In genomic region chr11:39954426-39954825, GRCm38 (mm10) we compare ENCODE assay signal across 30 mouse cellular contexts.
"Had no signal": no experiment of that assay in that cellular context is flagged by ENCODE, and none has a peak within 500 bp of the region (broad histone marks: within the 10 kb centered on the region; RNA-seq: fewer than 3 reads in every experiment).

No protein-coding gene starts in this region.

- DNase-seq: heart, postnatal 10 days; heart, postnatal 14 days; heart, postnatal 36 days; heart, postnatal 4 days; kidney, adult 11 months; kidney, adult 18-20 months; kidney, adult 2 months; kidney, adult 8-10 months; kidney, adult 9 months; kidney, postnatal 25 days; kidney, postnatal 36 days; layer of hippocampus, adult 9-11 months; layer of hippocampus, postnatal 36 days had no signal

- H3K4me3 ChIP-seq: heart, embryonic 10.5 days; heart, embryonic 12.5 days; heart, embryonic 13.5 days; heart, embryonic 15.5 days; hindbrain, embryonic 10.5 days; hindbrain, embryonic 12.5 days; hindbrain, embryonic 13.5 days; hindbrain, embryonic 15.5 days; kidney, embryonic 15.5 days; layer of hippocampus, adult 2 months; left cerebral cortex, adult 2 months had no signal

- H3K4me1 ChIP-seq: heart, embryonic 10.5 days; heart, embryonic 12.5 days; heart, embryonic 13.5 days; heart, embryonic 15.5 days; hindbrain, embryonic 10.5 days; hindbrain, embryonic 12.5 days; hindbrain, embryonic 13.5 days; hindbrain, embryonic 15.5 days; kidney, embryonic 15.5 days had no signal

- ATAC-seq: hindbrain, embryonic 16.5 days; hindbrain, postnatal 0 days; inflammation-experienced regulatory T-cells, adult 6 months had no signal

- H3K9me3 ChIP-seq: heart, embryonic 10.5 days; heart, embryonic 12.5 days; heart, embryonic 13.5 days; heart, embryonic 15.5 days; hindbrain, embryonic 10.5 days; hindbrain, embryonic 12.5 days; hindbrain, embryonic 13.5 days; hindbrain, embryonic 15.5 days; kidney, embryonic 15.5 days had no signal

- H3K27me3 ChIP-seq: heart, embryonic 12.5 days; heart, embryonic 13.5 days; heart, embryonic 15.5 days; hindbrain, embryonic 12.5 days; hindbrain, embryonic 13.5 days; hindbrain, embryonic 15.5 days; kidney, embryonic 15.5 days had no signal

- H3K27ac ChIP-seq: heart, embryonic 10.5 days; heart, embryonic 13.5 days; heart, embryonic 15.5 days; hindbrain, embryonic 10.5 days; hindbrain, embryonic 12.5 days; hindbrain, embryonic 13.5 days; hindbrain, embryonic 14.5 days; hindbrain, embryonic 15.5 days; hindbrain, postnatal 0 days; kidney, embryonic 15.5 days; kidney, postnatal 0 days; layer of hippocampus, adult 2 months; left cerebral cortex, adult 2 months had no signal

- H3K4me2 ChIP-seq: heart, embryonic 11.5 days; heart, embryonic 12.5 days; heart, embryonic 13.5 days; heart, embryonic 15.5 days; hindbrain, embryonic 12.5 days; hindbrain, embryonic 13.5 days; hindbrain, embryonic 14.5 days; hindbrain, embryonic 15.5 days; kidney, embryonic 15.5 days had no signal

- H3K36me3 ChIP-seq: heart, embryonic 10.5 days; heart, embryonic 12.5 days; heart, embryonic 13.5 days; heart, embryonic 15.5 days; hindbrain, embryonic 10.5 days; hindbrain, embryonic 12.5 days; hindbrain, embryonic 13.5 days; hindbrain, embryonic 15.5 days; kidney, embryonic 15.5 days had no signal

- H3K9ac ChIP-seq: heart, embryonic 12.5 days; heart, embryonic 13.5 days; heart, embryonic 15.5 days; hindbrain, embryonic 12.5 days; hindbrain, embryonic 13.5 days; hindbrain, embryonic 14.5 days; hindbrain, embryonic 15.5 days; kidney, embryonic 15.5 days had no signal
